Mouse (Mus musculus) limb, embryonic 12.5 days (tissue): Measurements from ENCODE around the gene Gm30302. TPM values are rescaled to one million over a fixed set of nuclear protein-coding genes. Genes with fewer than 3 reads are reported as not detected.

Source experiments
- ATAC-seq: fragments of 200-750 bp; cut with Nextera tagmentation; 2 replicates; pipeline ENCODE4 v1.8.0; 2017; ENCODE audit warnings: low read depth, moderate TSS enrichment; ENCODE audit not compliant: insufficient number of reproducible peaks, insufficient read depth, low FRiP score, low TSS enrichment
- H3K27ac ChIP-seq: fragments of 300-500 bp; sonication (generic); 2 replicates; pipeline ENCODE4 v1.5.1; 2016; ENCODE audit warnings: mild to moderate bottlenecking, moderate library complexity
- H3K27me3 ChIP-seq: fragments of 300-500 bp; sonication (generic); 2 replicates; pipeline ENCODE4 v1.6.1; 2016; ENCODE audit warnings: mild to moderate bottlenecking, moderate library complexity
- H3K36me3 ChIP-seq: fragments of 300-500 bp; sonication (generic); 2 replicates; pipeline ENCODE4 v1.6.1; 2016; ENCODE audit warnings: mild to moderate bottlenecking, moderate library complexity
- H3K4me1 ChIP-seq: fragments of 300-500 bp; sonication (generic); replicated peaks from 2 replicates; pipeline ENCODE4 v1.6.1; 2016
- H3K4me2 ChIP-seq: fragments of 300-500 bp; sonication (generic); 2 replicates; pipeline ENCODE4 v1.6.1; 2016; ENCODE audit warnings: mild to moderate bottlenecking, moderate library complexity
- H3K4me3 ChIP-seq: fragments of 300-500 bp; sonication (generic); replicated peaks from 2 replicates; pipeline ENCODE4 v1.5.1; 2016; ENCODE audit warnings: mild to moderate bottlenecking
- H3K9ac ChIP-seq: fragments of 300-500 bp; sonication (generic); replicated peaks from 2 replicates; pipeline ENCODE4 v1.6.1; 2016; ENCODE audit warnings: mild to moderate bottlenecking, moderate library complexity
- H3K9me3 ChIP-seq: fragments of 300-500 bp; sonication (generic); 2 replicates; pipeline ENCODE4 v1.6.1; 2016; ENCODE audit warnings: mild to moderate bottlenecking, moderate library complexity
- WGBS: fragments of 180-500 bp; shearing (Covaris S2); methylation state at CpG from one replicate; pipeline ENCODE4 v1.1.7; 2016; 5-methylcytosine and 5-hydroxymethylcytosine counted together
- polyA plus RNA-seq: library from polyadenylated mRNA; unstranded; fragments of >200 nt; fragmentation: Nextera tagmentation; extraction: Ambion mirVana; gene quantifications from 2 replicates; pipeline ENCODE4 v1.2.1, GENCODE M21; 2016

Gm30302 gene
- polyA plus RNA-seq, 1 experiment from 2014 or later, result not detected

DNA sequence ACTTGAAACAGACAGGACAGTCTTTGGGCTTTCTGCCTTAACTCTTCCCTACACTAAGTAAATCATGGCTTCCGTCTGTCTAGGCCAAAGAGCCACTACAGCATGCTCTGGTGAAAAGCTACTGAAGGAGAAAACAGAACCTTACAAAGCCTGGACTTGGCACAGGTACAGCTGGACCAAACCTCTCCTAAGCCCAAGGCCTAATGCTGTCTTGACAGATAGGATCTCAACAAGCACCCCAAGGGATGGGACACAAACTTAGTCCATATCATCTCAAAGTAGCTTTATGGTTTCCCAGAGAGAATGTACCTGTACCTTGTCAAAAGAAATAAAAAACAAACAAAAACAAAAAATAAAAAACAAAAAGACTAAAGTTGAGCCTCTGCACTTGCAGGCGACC lies 62.4 kb downstream of the Gm30302 start:
- H3K9ac ChIP-seq, result no peak overlapping the region
- no peaks in the 10 kb centered on the region for H3K27me3 ChIP-seq
- ATAC-seq, result no peak
- no peak overlapping the region for H3K4me3 ChIP-seq
- H3K9me3 ChIP-seq, result no peaks in the 10 kb centered on the region
- peaks cover 43% of the 10 kb centered on the region for H3K36me3 ChIP-seq
- no peaks in the 10 kb centered on the region for H3K4me1 ChIP-seq
- no peak overlapping the region for H3K4me2 ChIP-seq
- WGBS, result 93% methylated on average over 2 of the region's 2 CpGs
- no peak overlapping the region for H3K27ac ChIP-seq

Other genes with a start within 250 kb of the Gm30302 start
- gene Omd, start 216.5 kb downstream of the Gm30302 start, polyA plus RNA-seq, result 0.88 and 1.0 TPM in 2 replicates
- 20.3 and 27.8 TPM in 2 replicates for gene Ogn, start 191.0 kb downstream of the Gm30302 start, polyA plus RNA-seq
- 34.1 and 34.5 TPM in 2 replicates for gene Cenpp, start 146.2 kb downstream of the Gm30302 start, polyA plus RNA-seq
- 18.8 and 21.0 TPM in 2 replicates for gene Nol8, start 145.9 kb downstream of the Gm30302 start, polyA plus RNA-seq
- gene Iars, start 116.9 kb downstream of the Gm30302 start, polyA plus RNA-seq, result 75.3 and 78.8 TPM in 2 replicates